Mouse (Mus musculus) embryonic facial prominence, embryonic 12.5 days (tissue): ENCODE results near the gene Stx12. TPM values are rescaled to one million over a fixed set of nuclear protein-coding genes. Genes with fewer than 3 reads are reported as not detected.

Source experiments
- ATAC-seq: fragments of 200-750 bp; cut with Nextera tagmentation; 2 replicates; pipeline ENCODE4 v1.8.0; 2017; ENCODE audit not compliant: insufficient number of reproducible peaks, insufficient read depth, low FRiP score, low TSS enrichment
- H3K27ac ChIP-seq: fragments of 300-500 bp; sonication (generic); 2 replicates; pipeline ENCODE4 v1.5.1; 2016; ENCODE audit warnings: mild to moderate bottlenecking
- H3K27me3 ChIP-seq: fragments of 300-500 bp; sonication (generic); 2 replicates; pipeline ENCODE4 v1.6.1; 2016; ENCODE audit warnings: mild to moderate bottlenecking, moderate library complexity
- H3K36me3 ChIP-seq: fragments of 300-500 bp; sonication (generic); 2 replicates; pipeline ENCODE4 v1.6.1; 2016; ENCODE audit warnings: mild to moderate bottlenecking
- H3K4me1 ChIP-seq: fragments of 300-500 bp; sonication (generic); 2 replicates; pipeline ENCODE4 v1.6.1; 2016
- H3K4me2 ChIP-seq: fragments of 300-500 bp; sonication (generic); replicated peaks from 2 replicates; pipeline ENCODE4 v1.6.1; 2016; ENCODE audit warnings: mild to moderate bottlenecking, moderate library complexity
- H3K4me3 ChIP-seq: fragments of 300-500 bp; sonication (generic); 2 replicates; pipeline ENCODE4 v1.5.1; 2016; ENCODE audit warnings: mild to moderate bottlenecking
- H3K9ac ChIP-seq: fragments of 300-500 bp; sonication (generic); 2 replicates; pipeline ENCODE4 v1.6.1; 2016; ENCODE audit warnings: mild to moderate bottlenecking, moderate library complexity
- H3K9me3 ChIP-seq: fragments of 300-500 bp; sonication (generic); 2 replicates; pipeline ENCODE4 v1.6.1; 2016; ENCODE audit warnings: mild to moderate bottlenecking, moderate library complexity
- WGBS: fragments of 180-500 bp; shearing (Covaris S2); methylation state at CpG from one replicate; pipeline ENCODE4 v1.1.7; 2016; 5-methylcytosine and 5-hydroxymethylcytosine counted together
- polyA plus RNA-seq: library from polyadenylated mRNA; unstranded; fragments of >200 nt; fragmentation: Nextera tagmentation; extraction: Ambion mirVana; gene quantifications from 2 replicates; pipeline ENCODE4 v1.2.1, GENCODE M21; 2016

Stx12 gene
- polyA plus RNA-seq, 1 experiment from 2014 or later: 69.6 TPM

GRCm38 (mm10) chr4:132860880-132861279 lies 23.4 kb downstream of the Stx12 start:
- no peak overlapping the region for H3K4me2 ChIP-seq
- ATAC-seq: no peak
- H3K4me3 ChIP-seq: no peak overlapping the region
- no peaks in the 10 kb centered on the region for H3K27me3 ChIP-seq
- H3K9me3 ChIP-seq: no peaks in the 10 kb centered on the region
- no peak overlapping the region for H3K27ac ChIP-seq
- H3K9ac ChIP-seq: no peak overlapping the region
- peaks cover 66% of the 10 kb centered on the region for H3K36me3 ChIP-seq
- H3K4me1 ChIP-seq: no peaks in the 10 kb centered on the region
- 90% methylated on average over 1 of the region's 1 CpGs for WGBS

GRCm38 (mm10) chr4:132843705-132844071 lies 40.6 kb downstream of the Stx12 start:
- 61% methylated on average over 1 of the region's 1 CpGs for WGBS
- no peak for ATAC-seq
- peak overlapping the region; percentile 96; the same call in 1 of the 2 replicates for H3K9ac ChIP-seq

GRCm38 (mm10) chr4:132842970-132843704 lies 41.2 kb downstream of the Stx12 start, which contains the start of gene Ppp1r8:
TSS of gene Ppp1r8 (minus strand) at chr4:132843169.
- peak; percentile 98 for ATAC-seq
- peaks cover 20% of the 10 kb centered on the region for H3K36me3 ChIP-seq
- peak within 1 kb of the TSS; percentile 96 for H3K9ac ChIP-seq
- WGBS: under 1% methylated on average over 40 of the region's 40 CpGs
- H3K27me3 ChIP-seq: no peaks in the 10 kb centered on the region
- H3K4me2 ChIP-seq: peak within 1 kb of the TSS; percentile 71
- peaks cover 13% of the 10 kb centered on the region for H3K4me1 ChIP-seq
- no peaks in the 10 kb centered on the region for H3K9me3 ChIP-seq
- H3K27ac ChIP-seq: peak within 1 kb of the TSS; percentile 79
- H3K4me3 ChIP-seq: peak within 1 kb of the TSS; percentile 94

More at GRCm38 (mm10) chr4:132843705-132844071, 40.6 kb downstream of the Stx12 start:
- Histone ChIP-seq H3K27me3 (no peaks in the 10 kb centered on the region), H3K9me3 (no peaks in the 10 kb centered on the region), H3K4me3 (peak overlapping the region; percentile 94), H3K27ac (no peak overlapping the region), H3K36me3 (peaks cover 15% of the 10 kb centered on the region), H3K4me2 (peak overlapping the region; percentile 71), H3K4me1 (peaks cover 13% of the 10 kb centered on the region)

GRCm38 (mm10) chr4:132842281-132842906 lies 41.9 kb downstream of the Stx12 start:
- peak overlapping the region; percentile 94 for H3K4me3 ChIP-seq
- H3K27me3 ChIP-seq: no peaks in the 10 kb centered on the region
- H3K4me2 ChIP-seq: peak overlapping the region; percentile 71
- peak; percentile 19; the same call in 1 of the 2 replicates for ATAC-seq
- H3K36me3 ChIP-seq: peaks cover 28% of the 10 kb centered on the region
- peaks cover 13% of the 10 kb centered on the region for H3K4me1 ChIP-seq
- no peaks in the 10 kb centered on the region for H3K9me3 ChIP-seq
- WGBS: under 1% methylated on average over 30 of the region's 30 CpGs
- peak overlapping the region; percentile 96 for H3K9ac ChIP-seq
- H3K27ac ChIP-seq: peak overlapping the region; percentile 79

- ATAC-seq: no peak
- 75% methylated on average over 3 of the region's 3 CpGs for WGBS
- H3K9ac ChIP-seq: peak overlapping the region; percentile 96
- no peaks in the 10 kb centered on the region for H3K27me3 ChIP-seq
- peak overlapping the region; percentile 71 for H3K4me2 ChIP-seq
- peaks cover 13% of the 10 kb centered on the region for H3K4me1 ChIP-seq
- H3K9me3 ChIP-seq: no peaks in the 10 kb centered on the region
- no peak overlapping the region for H3K27ac ChIP-seq
- peaks cover 37% of the 10 kb centered on the region for H3K36me3 ChIP-seq
- H3K4me3 ChIP-seq: peak overlapping the region; percentile 94
Observed at GRCm38 (mm10) chr4:132841493-132841892, 42.8 kb downstream of the Stx12 start.

GRCm38 (mm10) chr4:132823614-132824366 lies 60.5 kb downstream of the Stx12 start:
- WGBS: 74% methylated on average over 8 of the region's 8 CpGs
- no peak overlapping the region for H3K27ac ChIP-seq
- peaks cover 12% of the 10 kb centered on the region for H3K9me3 ChIP-seq
- no peak overlapping the region for H3K9ac ChIP-seq
- H3K27me3 ChIP-seq: no peaks in the 10 kb centered on the region
- no peak overlapping the region for H3K4me3 ChIP-seq
- peaks cover 39% of the 10 kb centered on the region for H3K36me3 ChIP-seq
- H3K4me2 ChIP-seq: no peak overlapping the region
- no peaks in the 10 kb centered on the region for H3K4me1 ChIP-seq
- no peak for ATAC-seq

- H3K4me3 ChIP-seq: no peak overlapping the region
- 55% methylated on average over 2 of the region's 2 CpGs for WGBS
- H3K9ac ChIP-seq: no peak overlapping the region
- H3K27me3 ChIP-seq: no peaks in the 10 kb centered on the region
- no peak for ATAC-seq
- H3K27ac ChIP-seq: no peak overlapping the region
- no peaks in the 10 kb centered on the region for H3K36me3 ChIP-seq
- no peak overlapping the region for H3K4me2 ChIP-seq
- no peaks in the 10 kb centered on the region for H3K4me1 ChIP-seq
- H3K9me3 ChIP-seq: peaks cover 12% of the 10 kb centered on the region
Observed at GRCm38 (mm10) chr4:132818442-132818841, 65.9 kb downstream of the Stx12 start.

GRCm38 (mm10) chr4:132816855-132817254 lies 67.5 kb downstream of the Stx12 start:
- H3K36me3 ChIP-seq: no peaks in the 10 kb centered on the region
- 53% methylated on average over 2 of the region's 2 CpGs for WGBS
- no peak overlapping the region for H3K9ac ChIP-seq
- H3K27ac ChIP-seq: no peak overlapping the region
- no peaks in the 10 kb centered on the region for H3K27me3 ChIP-seq
- no peak overlapping the region for H3K4me2 ChIP-seq
- H3K4me3 ChIP-seq: no peak overlapping the region
- H3K9me3 ChIP-seq: peaks cover 12% of the 10 kb centered on the region
- H3K4me1 ChIP-seq: no peaks in the 10 kb centered on the region
- no peak for ATAC-seq

GRCm38 (mm10) chr4:132816404-132816803 lies 67.9 kb downstream of the Stx12 start:
- Histone ChIP-seq H3K9ac (no peak overlapping the region), H3K9me3 (peaks cover 12% of the 10 kb centered on the region), H3K36me3 (no peaks in the 10 kb centered on the region), H3K4me3 (no peak overlapping the region), H3K27me3 (no peaks in the 10 kb centered on the region), H3K4me1 (no peaks in the 10 kb centered on the region), H3K27ac (no peak overlapping the region), H3K4me2 (no peak overlapping the region)
- no peak for ATAC-seq
- 80% methylated on average over 7 of the region's 7 CpGs for WGBS

- H3K4me3 ChIP-seq: no peak overlapping the region
- no peak overlapping the region for H3K27ac ChIP-seq
- H3K9ac ChIP-seq: no peak overlapping the region
- H3K4me2 ChIP-seq: no peak overlapping the region
- no peaks in the 10 kb centered on the region for H3K4me1 ChIP-seq
- H3K27me3 ChIP-seq: no peaks in the 10 kb centered on the region
- H3K36me3 ChIP-seq: no peaks in the 10 kb centered on the region
- ATAC-seq: no peak
- WGBS: 90% methylated on average over 5 of the region's 5 CpGs
- H3K9me3 ChIP-seq: no peaks in the 10 kb centered on the region
Observed at GRCm38 (mm10) chr4:132809621-132810020, 74.7 kb downstream of the Stx12 start.

- no peaks in the 10 kb centered on the region for H3K4me1 ChIP-seq
- H3K27ac ChIP-seq: no peak overlapping the region
- no peak for ATAC-seq
- H3K9ac ChIP-seq: no peak overlapping the region
- no peak overlapping the region for H3K4me3 ChIP-seq
- H3K9me3 ChIP-seq: no peaks in the 10 kb centered on the region
- H3K4me2 ChIP-seq: no peak overlapping the region
- no peaks in the 10 kb centered on the region for H3K36me3 ChIP-seq
- 76% methylated on average over 5 of the region's 5 CpGs for WGBS
- H3K27me3 ChIP-seq: no peaks in the 10 kb centered on the region
Observed at GRCm38 (mm10) chr4:132807771-132808641, 76.3 kb downstream of the Stx12 start.
